Mouse (Mus musculus) neural tube, embryonic 13.5 days (tissue): ENCODE measurements around the gene Plxdc1. TPM values are rescaled to one million over a fixed set of nuclear protein-coding genes. Genes with fewer than 3 reads are reported as not detected.
A peak's percentile ranks its signal among the peaks of the same experiment; 100 is the strongest.

Experiments
- ATAC-seq: fragments of 200-750 bp; cut with Nextera tagmentation; 2 replicates; pipeline ENCODE4 v1.8.0; 2017; ENCODE audit warnings: low read depth, mild to moderate bottlenecking, moderate TSS enrichment, moderate library complexity
- H3K27ac ChIP-seq: fragments of 300-500 bp; sonication (generic); replicated peaks from 2 replicates; pipeline ENCODE4 v1.5.1; 2015; ENCODE audit warnings: moderate library complexity, mild to moderate bottlenecking, inconsistent platforms
- H3K27me3 ChIP-seq: fragments of 300-500 bp; sonication (generic); 2 replicates; pipeline ENCODE4 v1.6.1; 2015; ENCODE audit warnings: mild to moderate bottlenecking, inconsistent platforms
- H3K36me3 ChIP-seq: fragments of 300-500 bp; sonication (generic); 2 replicates; pipeline ENCODE4 v1.6.1; 2015; ENCODE audit warnings: mild to moderate bottlenecking, inconsistent platforms
- H3K4me1 ChIP-seq: fragments of 300-500 bp; sonication (generic); replicated peaks from 2 replicates; pipeline ENCODE4 v1.6.1; 2015; ENCODE audit warnings: inconsistent platforms
- H3K4me2 ChIP-seq: fragments of 300-500 bp; sonication (generic); 2 replicates; pipeline ENCODE4 v1.6.1; 2015; ENCODE audit warnings: inconsistent platforms, mild to moderate bottlenecking, moderate library complexity
- H3K4me3 ChIP-seq: fragments of 300-500 bp; sonication (generic); 2 replicates; pipeline ENCODE4 v1.5.1; 2015; ENCODE audit warnings: mild to moderate bottlenecking, inconsistent platforms
- H3K9ac ChIP-seq: fragments of 300-500 bp; sonication (generic); 2 replicates; pipeline ENCODE4 v1.6.1; 2015; ENCODE audit warnings: moderate library complexity, mild to moderate bottlenecking, inconsistent platforms
- H3K9me3 ChIP-seq: fragments of 300-500 bp; sonication (generic); 2 replicates; pipeline ENCODE4 v1.6.1; 2016; ENCODE audit warnings: inconsistent platforms
- WGBS: fragments of 180-500 bp; shearing (Covaris S2); methylation state at CpG from one replicate; pipeline ENCODE4 v1.1.7; 2015; 5-methylcytosine and 5-hydroxymethylcytosine counted together
- polyA plus RNA-seq: library from polyadenylated mRNA; unstranded; fragments of >200 nt; fragmentation: Nextera tagmentation; extraction: Ambion mirVana; gene quantifications from 2 replicates; pipeline ENCODE4 v1.2.1, GENCODE M21; 2015

Gene Plxdc1
- 0.71 and 0.74 TPM in 2 replicates for polyA plus RNA-seq

DNA sequence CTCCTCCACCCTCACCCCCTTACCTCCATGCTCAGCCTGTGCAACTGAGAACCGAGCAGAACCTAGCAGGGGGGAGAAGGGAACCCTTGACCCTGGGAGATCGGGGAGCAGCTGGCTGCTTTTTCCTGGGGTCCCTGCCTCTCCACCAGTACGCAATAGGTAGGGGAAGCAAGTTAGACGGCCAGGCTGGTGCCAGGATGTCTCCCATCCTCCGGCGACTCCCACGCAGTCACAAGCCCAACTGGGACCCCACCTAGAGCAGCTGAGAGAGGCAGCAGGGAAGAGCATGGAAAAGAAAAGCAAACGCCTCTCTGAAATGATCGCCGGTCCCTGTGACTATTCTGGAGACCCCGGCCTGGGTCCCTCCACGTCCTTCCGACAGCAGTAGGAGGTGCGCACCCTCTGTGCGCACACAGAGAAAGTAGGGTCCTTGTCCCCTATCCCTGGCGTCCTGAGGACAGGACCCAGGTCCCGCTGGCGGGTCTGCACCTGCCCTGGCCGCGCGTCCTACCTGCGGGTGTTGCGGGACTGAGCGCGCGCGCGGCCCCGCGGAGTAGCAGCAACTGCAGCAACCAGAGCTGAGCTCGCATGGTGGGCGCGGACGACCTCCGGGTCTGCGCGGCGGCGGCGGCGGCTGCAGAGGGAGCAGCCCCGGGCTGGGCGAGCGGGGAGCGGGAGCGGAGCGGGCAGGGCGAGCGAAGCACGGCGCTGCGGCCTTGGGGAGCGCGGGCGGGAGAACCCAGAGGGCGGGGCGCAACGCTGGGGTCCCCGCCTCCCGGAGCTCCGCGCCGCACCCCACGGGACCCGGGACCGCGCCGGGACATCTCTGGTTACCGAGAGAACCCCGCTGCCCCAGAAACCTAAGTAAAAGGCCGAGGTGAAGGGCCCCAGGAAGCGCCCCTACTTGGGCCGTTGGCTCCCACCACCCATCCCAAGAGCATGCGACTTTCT, at the start of gene Plxdc1:
Gene Plxdc1, minus strand, starts transcription at position 718 of the 951 bp plus-strand sequence.
- ATAC-seq: no peak
- Histone ChIP-seq H3K9ac (peak within 1 kb of the TSS; percentile 69), H3K4me3 (peak within 1 kb of the TSS; percentile 71), H3K9me3 (no peaks in the 10 kb centered on the region), H3K4me1 (peaks cover 30% of the 10 kb centered on the region), H3K27me3 (peaks cover 34% of the 10 kb centered on the region), H3K27ac (no peak within 1 kb of the TSS), H3K4me2 (peak within 1 kb of the TSS; percentile 81), H3K36me3 (no peaks in the 10 kb centered on the region)
- WGBS: 2% methylated on average over 71 of the region's 74 CpGs

DNA sequence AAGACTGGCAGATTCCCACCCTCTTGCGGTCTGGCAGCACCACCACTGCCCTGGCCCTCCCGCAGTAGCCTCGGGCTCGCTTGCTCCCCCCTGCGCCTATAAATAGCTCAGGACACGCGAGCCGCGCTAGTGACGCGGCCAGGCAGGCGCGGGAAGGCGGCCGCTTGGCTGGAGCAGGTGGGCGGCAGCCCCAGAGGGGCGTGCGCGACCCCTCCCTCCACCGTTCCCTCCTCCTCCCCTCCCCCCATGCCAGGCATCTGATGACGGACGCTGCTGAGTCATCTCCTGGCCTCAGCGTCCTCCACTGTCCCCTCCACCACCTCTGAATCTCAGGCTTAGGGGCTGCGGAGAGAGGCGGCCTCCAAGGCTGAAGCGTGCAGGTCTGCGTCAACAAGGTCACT, 49.7 kb upstream of the Plxdc1 start:
- peak; percentile 38; the same call in 1 of the 2 replicates for ATAC-seq
- H3K9me3 ChIP-seq: no peaks in the 10 kb centered on the region
- H3K4me1 ChIP-seq: peaks cover 28% of the 10 kb centered on the region
- peaks cover 28% of the 10 kb centered on the region for H3K36me3 ChIP-seq
- peaks cover 16% of the 10 kb centered on the region; the same call in 1 of the 2 replicates for H3K27me3 ChIP-seq
- peak overlapping the region; percentile 70 for H3K4me2 ChIP-seq
- H3K9ac ChIP-seq: peak overlapping the region; percentile 69
- peak overlapping the region; percentile 77 for H3K27ac ChIP-seq
- H3K4me3 ChIP-seq: peak overlapping the region; percentile 33
- WGBS: under 1% methylated on average over 26 of the region's 27 CpGs

DNA sequence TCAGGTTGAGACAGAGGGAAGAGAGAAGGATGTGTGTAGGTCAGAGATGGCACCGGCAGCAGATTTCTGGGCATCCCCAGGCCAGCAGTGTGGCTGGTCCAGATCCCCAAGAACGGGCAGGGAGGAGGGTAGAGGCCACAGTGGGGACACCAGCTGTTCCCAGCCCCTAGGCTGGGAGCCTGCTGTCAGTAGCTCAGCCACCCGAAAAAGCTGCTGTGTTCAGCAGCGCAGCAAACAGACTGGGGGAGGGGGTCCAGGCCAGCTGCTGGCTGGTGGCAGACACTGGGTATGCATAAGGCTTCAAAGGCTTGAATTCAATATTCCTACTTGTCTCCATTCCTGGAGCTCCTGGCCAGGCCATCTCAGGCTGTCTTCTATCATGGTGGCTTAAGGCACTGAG, 48.6 kb upstream of the Plxdc1 start:
- peaks cover 28% of the 10 kb centered on the region for H3K4me1 ChIP-seq
- ATAC-seq: 0 out of 2 replicates have a peak, but pooled peaks have one; percentile 6
- H3K4me3 ChIP-seq: no peak overlapping the region
- no peak overlapping the region for H3K4me2 ChIP-seq
- peak overlapping the region; percentile 77 for H3K27ac ChIP-seq
- WGBS: 21% methylated on average over 4 of the region's 4 CpGs
- H3K36me3 ChIP-seq: peaks cover 33% of the 10 kb centered on the region
- no peaks in the 10 kb centered on the region for H3K9me3 ChIP-seq
- peaks cover 16% of the 10 kb centered on the region; the same call in 1 of the 2 replicates for H3K27me3 ChIP-seq
- H3K9ac ChIP-seq: peak overlapping the region; percentile 4; the same call in 1 of the 2 replicates

DNA sequence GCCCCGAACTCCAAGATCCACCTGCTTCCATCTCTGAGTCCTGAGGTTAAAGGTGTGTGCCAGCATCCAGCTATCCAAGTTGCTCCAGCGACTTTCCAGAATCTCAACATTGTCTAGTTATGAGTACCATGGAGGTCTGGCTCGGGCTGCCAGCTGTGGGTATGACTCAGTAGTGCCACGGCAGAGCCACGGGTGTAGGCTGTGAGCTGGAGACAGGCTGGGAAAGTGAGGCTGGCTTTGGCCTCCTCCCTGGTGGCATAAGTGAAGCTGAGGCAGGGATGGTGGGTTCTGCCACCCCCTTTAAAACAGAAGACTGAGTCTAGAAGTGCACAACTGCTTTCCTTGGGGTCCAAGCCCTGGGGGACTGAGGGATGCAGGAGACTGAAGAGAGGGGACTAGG, 47.8 kb upstream of the Plxdc1 start:
- 90% methylated on average over 5 of the region's 5 CpGs for whole genome bisulfite sequencing
- Histone ChIP-seq H3K9me3 (no peaks in the 10 kb centered on the region), H3K27ac (no peak overlapping the region), H3K4me1 (peaks cover 28% of the 10 kb centered on the region), H3K4me3 (no peak overlapping the region), H3K4me2 (no peak overlapping the region), H3K9ac (no peak overlapping the region), H3K36me3 (peaks cover 38% of the 10 kb centered on the region), H3K27me3 (peaks cover 16% of the 10 kb centered on the region; the same call in 1 of the 2 replicates)
- ATAC-seq: no peak

DNA sequence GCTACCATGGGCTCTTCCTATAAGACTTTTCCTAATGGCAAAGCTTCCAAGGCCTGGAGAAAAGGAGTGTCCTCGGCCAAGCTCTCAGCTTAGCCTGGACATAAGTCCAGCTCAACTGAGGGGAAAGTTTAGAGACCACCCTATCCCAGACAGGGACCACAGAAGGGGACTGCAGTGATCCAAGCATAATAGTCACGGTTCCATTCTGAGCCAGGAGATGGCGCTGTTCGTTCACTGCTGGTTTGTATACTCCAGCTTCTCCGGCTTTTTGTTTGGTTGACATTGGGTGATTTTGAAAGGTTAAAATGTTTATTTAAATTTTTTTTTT, 45.2 kb upstream of the Plxdc1 start:
- Histone ChIP-seq H3K4me2 (no peak overlapping the region), H3K9ac (no peak overlapping the region), H3K4me3 (no peak overlapping the region), H3K4me1 (peaks cover 41% of the 10 kb centered on the region), H3K9me3 (no peaks in the 10 kb centered on the region), H3K36me3 (peaks cover 33% of the 10 kb centered on the region), H3K27ac (peak overlapping the region; percentile 38; the same call in 1 of the 2 replicates), H3K27me3 (peaks cover under 1% of the 10 kb centered on the region; the same call in 1 of the 2 replicates)
- ATAC-seq: 0 out of 2 replicates have a peak, but pooled peaks have one; percentile 41
- WGBS: 2% methylated on average over 5 of the region's 5 CpGs

DNA sequence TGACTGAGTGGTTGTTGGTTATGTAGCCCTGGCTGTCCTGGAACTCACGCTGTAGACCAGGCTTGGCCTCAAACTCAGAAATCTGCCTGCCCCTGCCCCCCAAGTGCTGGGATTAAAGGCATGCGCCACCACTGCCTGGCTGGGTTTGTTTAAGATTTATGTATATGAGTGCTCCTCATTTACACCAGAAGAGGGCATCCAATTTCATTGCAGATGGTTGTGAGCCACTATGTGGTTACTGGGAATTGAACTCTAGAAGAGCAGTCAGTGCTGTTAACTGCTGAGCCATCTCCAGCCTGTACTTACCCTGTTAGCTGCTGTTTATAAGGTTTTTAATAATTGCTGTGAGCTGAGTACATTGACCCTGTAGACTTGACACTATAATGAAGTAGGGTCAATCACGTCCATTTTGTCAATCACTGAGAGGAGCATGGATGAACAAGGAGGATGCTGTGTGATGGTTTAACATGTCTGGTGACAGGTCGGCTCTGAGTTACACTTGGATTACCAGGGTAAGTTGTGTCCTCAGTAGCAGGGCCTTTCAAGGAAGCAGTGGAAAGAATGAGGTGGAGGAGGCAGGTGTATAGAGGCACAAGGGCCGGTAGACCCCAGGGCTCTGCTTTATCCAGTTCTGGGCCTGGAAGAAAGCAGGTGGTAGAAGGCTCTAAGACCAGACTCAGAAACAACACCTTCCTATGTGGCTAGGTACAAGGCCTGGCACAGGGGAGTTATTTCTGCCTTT, 44.6 kb upstream of the Plxdc1 start:
- Histone ChIP-seq H3K36me3 (peaks cover 33% of the 10 kb centered on the region), H3K27ac (peak overlapping the region; percentile 38; the same call in 1 of the 2 replicates), H3K4me3 (no peak overlapping the region), H3K27me3 (no peaks in the 10 kb centered on the region), H3K4me1 (peaks cover 39% of the 10 kb centered on the region), H3K9ac (no peak overlapping the region), H3K9me3 (no peaks in the 10 kb centered on the region), H3K4me2 (no peak overlapping the region)
- WGBS: 41% methylated on average over 5 of the region's 5 CpGs
- ATAC-seq: no peak

DNA sequence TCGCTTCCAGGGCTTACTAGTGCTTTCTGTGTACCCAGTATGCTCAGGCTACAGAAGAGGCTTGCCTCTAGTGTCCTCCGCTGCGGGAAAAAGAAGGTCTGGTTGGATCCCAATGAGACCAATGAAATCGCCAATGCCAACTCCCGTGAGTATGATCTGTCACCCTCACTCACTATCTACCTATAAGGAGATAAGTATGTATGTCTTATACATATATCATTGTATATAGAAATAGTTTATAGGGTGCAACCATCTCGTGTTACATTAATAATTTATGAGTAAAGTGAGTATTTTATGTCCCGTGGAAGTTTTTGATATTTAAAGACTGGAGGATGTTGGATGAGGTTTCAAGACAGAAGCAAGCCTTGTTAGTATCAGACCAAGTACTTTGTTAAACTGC, 41.5 kb upstream of the Plxdc1 start:
- no peaks in the 10 kb centered on the region for H3K9me3 ChIP-seq
- peak overlapping the region; percentile 98 for H3K9ac ChIP-seq
- no peak for ATAC-seq
- peaks cover 37% of the 10 kb centered on the region for H3K4me1 ChIP-seq
- peak overlapping the region; percentile 92 for H3K4me2 ChIP-seq
- 0 out of 2 replicates have a peak overlapping the region, but pooled peaks have one; percentile 92 for H3K27ac ChIP-seq
- H3K27me3 ChIP-seq: no peaks in the 10 kb centered on the region
- H3K4me3 ChIP-seq: peak overlapping the region; percentile 81
- peaks cover 33% of the 10 kb centered on the region for H3K36me3 ChIP-seq
- 22% methylated on average over 7 of the region's 7 CpGs for WGBS

DNA sequence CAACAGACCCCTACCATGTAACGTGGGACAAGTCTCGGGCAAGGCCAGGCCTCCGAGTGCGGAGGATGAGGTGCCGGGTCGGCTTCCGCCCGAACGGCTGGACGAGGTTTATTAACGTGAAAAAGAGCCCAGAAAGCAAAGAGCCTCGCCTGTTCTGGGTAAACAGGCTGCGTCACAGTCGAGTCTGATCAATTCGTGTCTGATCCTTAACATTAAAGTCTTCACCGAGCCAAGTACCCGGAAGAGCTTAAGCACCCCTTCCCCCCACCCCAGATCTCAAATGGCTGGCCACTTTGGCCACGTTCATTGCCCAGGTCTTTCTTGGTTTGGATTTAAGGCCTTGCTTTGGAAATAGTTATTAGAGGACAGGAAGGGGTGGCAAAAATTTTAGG, 41.0 kb upstream of the Plxdc1 start:
- Histone ChIP-seq H3K9ac (peak overlapping the region; percentile 98), H3K9me3 (no peaks in the 10 kb centered on the region), H3K4me2 (peak overlapping the region; percentile 92), H3K27me3 (no peaks in the 10 kb centered on the region), H3K27ac (peak overlapping the region; percentile 92), H3K4me1 (peaks cover 37% of the 10 kb centered on the region), H3K4me3 (peak overlapping the region; percentile 81), H3K36me3 (peaks cover 33% of the 10 kb centered on the region)
- 0% methylated on average over 18 of the region's 18 CpGs for WGBS
- ATAC-seq: no peak

DNA sequence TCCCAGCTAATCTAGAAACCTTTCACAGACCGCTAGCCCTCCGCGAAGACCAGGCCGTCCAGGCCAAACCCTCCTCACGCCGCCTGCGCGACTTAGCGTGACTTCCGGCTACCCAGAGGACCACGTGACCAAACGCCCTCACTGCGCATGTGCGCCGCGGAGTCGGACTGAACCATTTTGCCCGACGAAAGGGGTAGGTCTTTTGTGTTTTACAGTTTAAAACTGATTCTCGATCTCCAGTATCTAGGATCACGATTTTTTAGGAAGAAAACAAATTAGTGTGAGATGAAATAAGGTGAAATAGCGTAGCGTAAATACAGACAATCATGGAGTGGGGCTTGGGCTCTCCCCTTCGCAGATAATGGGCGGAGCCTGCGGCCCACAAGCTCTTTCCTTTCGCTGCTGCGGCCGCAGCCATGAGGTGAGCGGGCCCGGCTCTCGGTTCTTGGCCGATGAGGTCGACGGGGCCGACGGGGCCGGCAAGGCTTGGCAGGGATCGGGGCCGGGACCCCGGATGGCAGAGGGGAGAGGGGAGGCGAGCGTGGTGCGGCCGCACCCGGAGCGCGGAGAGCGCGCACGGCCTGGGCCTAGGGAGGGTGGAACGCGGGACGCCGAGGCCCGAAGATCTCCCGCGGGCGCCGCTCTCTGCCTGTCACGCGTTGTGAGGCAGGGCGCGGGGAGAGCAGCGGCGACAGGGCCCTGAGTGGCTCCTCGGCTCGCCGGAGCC, 40.5 kb upstream of the Plxdc1 start, which contains the start of gene Rpl19:
Gene Rpl19, plus strand, starts transcription at position 141 of the 727 bp plus-strand sequence.
- WGBS: 2% methylated on average over 68 of the region's 69 CpGs
- peak; percentile 55 for ATAC-seq
- peaks cover 33% of the 10 kb centered on the region for H3K36me3 ChIP-seq
- peak within 1 kb of the TSS; percentile 92 for H3K27ac ChIP-seq
- H3K9ac ChIP-seq: peak within 1 kb of the TSS; percentile 98
- peak within 1 kb of the TSS; percentile 92 for H3K4me2 ChIP-seq
- peak within 1 kb of the TSS; percentile 81 for H3K4me3 ChIP-seq
- no peaks in the 10 kb centered on the region for H3K9me3 ChIP-seq
- peaks cover 33% of the 10 kb centered on the region for H3K4me1 ChIP-seq
- H3K27me3 ChIP-seq: no peaks in the 10 kb centered on the region

DNA sequence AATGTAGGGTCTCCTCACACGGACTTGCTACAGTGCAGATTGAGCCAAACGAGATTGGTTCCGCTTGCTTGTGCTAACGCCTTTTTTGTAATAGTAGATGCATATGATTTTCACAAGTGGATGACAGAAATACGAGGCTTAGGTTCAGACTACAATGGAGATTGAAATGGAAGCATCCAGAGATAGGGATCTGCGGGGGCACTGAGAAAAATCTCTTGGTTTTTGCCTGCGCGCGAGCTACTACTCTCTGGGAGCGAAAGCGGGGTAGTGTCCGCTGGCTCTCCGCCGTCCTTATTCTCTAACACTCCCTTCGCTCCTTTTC, 40.0 kb upstream of the Plxdc1 start:
- H3K4me1 ChIP-seq: peaks cover 38% of the 10 kb centered on the region
- H3K4me3 ChIP-seq: peak overlapping the region; percentile 81
- ATAC-seq: no peak
- WGBS: 6% methylated on average over 15 of the region's 15 CpGs
- peak overlapping the region; percentile 92 for H3K4me2 ChIP-seq
- H3K36me3 ChIP-seq: peaks cover 31% of the 10 kb centered on the region
- no peaks in the 10 kb centered on the region for H3K9me3 ChIP-seq
- no peaks in the 10 kb centered on the region for H3K27me3 ChIP-seq
- peak overlapping the region; percentile 92 for H3K27ac ChIP-seq
- H3K9ac ChIP-seq: peak overlapping the region; percentile 98

DNA sequence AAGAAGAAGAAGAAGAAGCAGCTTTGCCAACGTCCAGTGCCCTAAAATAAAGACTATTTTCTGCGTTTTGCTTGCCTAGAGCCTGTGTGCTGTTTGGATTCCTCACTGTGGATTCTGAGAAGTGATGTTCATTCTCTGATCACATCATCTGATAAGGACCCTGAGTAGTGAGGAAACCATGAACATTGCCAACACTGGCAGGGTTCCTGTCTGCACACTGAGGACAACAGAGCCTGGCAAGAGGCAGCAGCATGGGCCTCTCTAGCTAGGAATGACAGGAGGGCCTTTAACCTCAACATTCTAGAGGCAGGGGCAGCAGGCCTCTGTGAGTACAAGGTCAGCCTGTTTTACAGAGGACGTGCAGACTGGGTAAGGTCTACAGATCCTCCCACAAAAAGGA, 38.3 kb upstream of the Plxdc1 start:
- no peak overlapping the region for H3K27ac ChIP-seq
- ATAC-seq: no peak
- no peaks in the 10 kb centered on the region for H3K27me3 ChIP-seq
- H3K9ac ChIP-seq: no peak overlapping the region
- peaks cover 14% of the 10 kb centered on the region for H3K36me3 ChIP-seq
- WGBS: 88% methylated on average over 3 of the region's 3 CpGs
- no peak overlapping the region for H3K4me3 ChIP-seq
- no peak overlapping the region for H3K4me2 ChIP-seq
- H3K9me3 ChIP-seq: no peaks in the 10 kb centered on the region
- H3K4me1 ChIP-seq: peaks cover 55% of the 10 kb centered on the region
